Mouse (Mus musculus) MEL (cell line): Measurements from ENCODE around the gene Zfp141. TPM values are rescaled to one million over a fixed set of nuclear protein-coding genes. Genes with fewer than 3 reads are reported as not detected.
A peak's percentile ranks its signal among the peaks of the same experiment; 100 is the strongest.
"Not testable (repeated sequence)": the region's sequence is repeated elsewhere in the genome, so short reads cannot be mapped to it uniquely, and the experiment has no call there.

ENCODE experiments used
- DNase-seq: peaks from one replicate; pipeline ENCODE4 v3.0.0; 2011; ENCODE audit warnings: low read depth, low spot score
- H3K27ac ChIP-seq: 2 replicates; pipeline ENCODE4 v1.5.1; 2012; ENCODE audit warnings: low read depth, mild to moderate bottlenecking, control low read depth, low read length, moderate library complexity; ENCODE audit not compliant: control insufficient read depth
- H3K27me3 ChIP-seq, 2 experiments: fragments of 150-350 bp in 1 of 2; sonication (generic) in 1 of 2; 2 replicates each; pipeline ENCODE4 v1.6.1; 2012; ENCODE audit warnings: low read length in 2 of 2, mild to moderate bottlenecking in 2 of 2, improper control_type of control experiment in 1 of 2, moderate library complexity in 1 of 2; ENCODE audit not compliant: insufficient read depth in 2 of 2, control insufficient read depth in 1 of 2
- H3K36me3 ChIP-seq, 2 experiments: 2 replicates each; pipeline ENCODE4 v1.6.1; 2012 to 2014; ENCODE audit warnings: low read length in 2 of 2, improper control_type of control experiment in 1 of 2, inconsistent platforms in 1 of 2, mild to moderate bottlenecking in 1 of 2; ENCODE audit not compliant: insufficient read depth in 2 of 2, control insufficient read depth in 1 of 2
- H3K4me1 ChIP-seq, 2 experiments: fragments of 150-350 bp in 1 of 2; sonication (generic) in 1 of 2; 2 replicates each; pipeline ENCODE4 v1.6.1; 2012; ENCODE audit warnings: low read length in 2 of 2, improper control_type of control experiment in 1 of 2, mild to moderate bottlenecking in 1 of 2; ENCODE audit not compliant: insufficient read depth in 2 of 2, control insufficient read depth in 1 of 2
- H3K4me3 ChIP-seq, 2 experiments: fragments of 150-350 bp in 1 of 2; sonication (generic) in 1 of 2; 2 replicates each; pipeline ENCODE4 v1.5.1; 2012; ENCODE audit warnings: low read depth in 2 of 2, low read length in 2 of 2, mild to moderate bottlenecking in 2 of 2, moderate library complexity in 2 of 2, control low read depth in 1 of 2, improper control_type of control experiment in 1 of 2; ENCODE audit not compliant: control insufficient read depth in 1 of 2, insufficient read depth in 1 of 2
- H3K79me2 ChIP-seq: 2 replicates; pipeline ENCODE4 v1.6.1; 2012; ENCODE audit warnings: mild to moderate bottlenecking, low read length, moderate library complexity; ENCODE audit not compliant: control insufficient read depth, poor library complexity, insufficient read depth
- H3K9ac ChIP-seq: 2 replicates; pipeline ENCODE4 v1.6.1; 2012; ENCODE audit warnings: low read depth, mild to moderate bottlenecking, control low read depth, low read length, moderate library complexity; ENCODE audit not compliant: control insufficient read depth, poor library complexity, severe bottlenecking
- H3K9me3 ChIP-seq: fragments of 150-350 bp; sonication (generic); replicated peaks from 2 replicates; pipeline ENCODE4 v1.6.1; 2012; ENCODE audit warnings: mild to moderate bottlenecking, low read length, improper control_type of control experiment, moderate library complexity; ENCODE audit not compliant: insufficient read depth
- CHD1 ChIP-seq: IDR thresholded peaks from 2 replicates; pipeline ENCODE4 v1.6.1; 2012; ENCODE audit warnings: low read depth, mild to moderate bottlenecking, inconsistent platforms, low read length, improper control_type of control experiment
- CHD2 ChIP-seq: IDR thresholded peaks from 2 replicates; pipeline ENCODE4 v1.6.1; 2011; ENCODE audit warnings: low read length, improper control_type of control experiment
- ELF1 ChIP-seq: IDR thresholded peaks from 2 replicates; pipeline ENCODE4 v1.6.1; 2014; ENCODE audit warnings: low read depth, mild to moderate bottlenecking, inconsistent platforms, low read length, improper control_type of control experiment, moderate library complexity
- EP300 ChIP-seq, 2 experiments: IDR thresholded peaks; 2 replicates each; pipeline ENCODE4 v1.6.1; 2011; ENCODE audit warnings: improper control_type of control experiment in 2 of 2, low read length in 2 of 2, low read depth in 1 of 2, mild to moderate bottlenecking in 1 of 2
- ETS1 ChIP-seq: IDR thresholded peaks from 2 replicates; pipeline ENCODE4 v1.6.1; 2012; ENCODE audit warnings: low read depth, mild to moderate bottlenecking, inconsistent platforms, low read length, improper control_type of control experiment, moderate library complexity
- GABPA ChIP-seq: IDR thresholded peaks from 2 replicates; pipeline ENCODE4 v1.6.1; 2012; ENCODE audit warnings: low read depth, mild to moderate bottlenecking, inconsistent platforms, low read length, improper control_type of control experiment, moderate library complexity
- GATA1 ChIP-seq: IDR thresholded peaks from 2 replicates; pipeline ENCODE4 v1.6.1; 2011; ENCODE audit warnings: low read depth, low read length, improper control_type of control experiment
- HCFC1 ChIP-seq: IDR thresholded peaks from 2 replicates; pipeline ENCODE4 v1.6.1; 2012; ENCODE audit warnings: low read depth, mild to moderate bottlenecking, inconsistent platforms, low read length, improper control_type of control experiment, moderate library complexity
- JUND ChIP-seq: IDR thresholded peaks from 2 replicates; pipeline ENCODE4 v1.6.1; 2011; ENCODE audit warnings: low read depth, mild to moderate bottlenecking, improper control_type of control experiment, low read length
- KAT2A ChIP-seq: conservative IDR thresholded peaks from 2 replicates; pipeline ENCODE4 v1.6.1; 2012; ENCODE audit warnings: low read depth, low read length, improper control_type of control experiment, inconsistent platforms
- MAFK ChIP-seq: IDR thresholded peaks from 2 replicates; pipeline ENCODE4 v1.6.1; 2011; ENCODE audit warnings: low read depth, mild to moderate bottlenecking, low read length, improper control_type of control experiment, borderline replicate concordance
- MAX ChIP-seq: IDR thresholded peaks from 2 replicates; pipeline ENCODE4 v1.6.1; 2011; ENCODE audit warnings: low read length, improper control_type of control experiment
- MXI1 ChIP-seq: IDR thresholded peaks from 2 replicates; pipeline ENCODE4 v1.6.1; 2011; ENCODE audit warnings: mild to moderate bottlenecking, low read depth, low read length, improper control_type of control experiment
- MYB ChIP-seq: IDR thresholded peaks from 2 replicates; pipeline ENCODE4 v1.6.1; 2011; ENCODE audit warnings: mild to moderate bottlenecking, low read depth, low read length, improper control_type of control experiment
- MYC ChIP-seq: IDR thresholded peaks from 2 replicates; pipeline ENCODE4 v1.6.1; 2011; ENCODE audit warnings: low read depth, mild to moderate bottlenecking, low read length, improper control_type of control experiment, moderate library complexity
- NELFE ChIP-seq: IDR thresholded peaks from 2 replicates; pipeline ENCODE4 v1.6.1; 2011; ENCODE audit warnings: low read depth, low read length, improper control_type of control experiment
- NRF1 ChIP-seq: IDR thresholded peaks from 2 replicates; pipeline ENCODE4 v1.6.1; 2014; ENCODE audit warnings: low read depth, mild to moderate bottlenecking, inconsistent platforms, low read length, improper control_type of control experiment, moderate library complexity; ENCODE audit not compliant: poor library complexity, insufficient read depth, severe bottlenecking
- POLR2A ChIP-seq, 2 experiments: IDR thresholded peaks; 2 replicates each; pipeline ENCODE4 v1.6.1; 2011 to 2012; ENCODE audit warnings: low read length in 2 of 2, mild to moderate bottlenecking in 2 of 2, control low read depth in 1 of 2, improper control_type of control experiment in 1 of 2, low read depth in 1 of 2, moderate library complexity in 1 of 2; ENCODE audit not compliant: control insufficient read depth in 1 of 2, insufficient read depth in 1 of 2, poor library complexity in 1 of 2
- POLR2AphosphoS2 ChIP-seq: IDR thresholded peaks from 2 replicates; pipeline ENCODE4 v1.6.1; 2011; ENCODE audit warnings: low read length, improper control_type of control experiment
- POLR2AphosphoS5 ChIP-seq: IDR thresholded peaks from 2 replicates; pipeline ENCODE4 v1.6.1; 2012; ENCODE audit warnings: low read depth, borderline replicate concordance, mild to moderate bottlenecking, inconsistent platforms, low read length, moderate library complexity, mixed read lengths
- RCOR1 ChIP-seq: IDR thresholded peaks from 2 replicates; pipeline ENCODE4 v1.6.1; 2012; ENCODE audit warnings: low read depth, mild to moderate bottlenecking, inconsistent platforms, low read length, improper control_type of control experiment
- SIN3A ChIP-seq: IDR thresholded peaks from 2 replicates; pipeline ENCODE4 v1.6.1; 2012; ENCODE audit warnings: low read length, improper control_type of control experiment, inconsistent platforms
- SMC3 ChIP-seq: IDR thresholded peaks from 2 replicates; pipeline ENCODE4 v1.6.1; 2011; ENCODE audit warnings: low read depth, low read length, improper control_type of control experiment
- TAL1 ChIP-seq: IDR thresholded peaks from 2 replicates; pipeline ENCODE4 v1.6.1; 2012; ENCODE audit warnings: mild to moderate bottlenecking, inconsistent platforms, low read length, moderate library complexity, mixed read lengths
- TBP ChIP-seq: IDR thresholded peaks from 2 replicates; pipeline ENCODE4 v1.8.0; 2011; ENCODE audit warnings: low read depth, low read length, improper control_type of control experiment
- TCF12 ChIP-seq: IDR thresholded peaks from 2 replicates; pipeline ENCODE4 v1.6.1; 2014; ENCODE audit warnings: low read depth, mild to moderate bottlenecking, inconsistent platforms, low read length, improper control_type of control experiment, moderate library complexity
- ZC3H11A ChIP-seq: IDR thresholded peaks from 2 replicates; pipeline ENCODE4 v1.6.1; 2012; ENCODE audit warnings: low read depth, mild to moderate bottlenecking, inconsistent platforms, low read length, improper control_type of control experiment
- ZMIZ1 ChIP-seq: IDR thresholded peaks from 2 replicates; pipeline ENCODE4 v1.6.1; 2012; ENCODE audit warnings: low read depth, mild to moderate bottlenecking, inconsistent platforms, low read length, improper control_type of control experiment, moderate library complexity
- polyA plus RNA-seq, 2 experiments: library from polyadenylated mRNA; stranded (reverse) in 1 of 2; unstranded in 1 of 2; fragments of >175 nt in 1 of 2; fragments of >200 nt in 1 of 2; gene quantifications; 2 replicates each; pipeline versions ENCODE4 v1.2.1 to v1.2.4; 2012; ENCODE audit warnings: low replicate concordance in 2 of 2, low read depth in 1 of 2; ENCODE audit not compliant: insufficient read length in 2 of 2, insufficient read depth in 1 of 2, missing spikeins in 1 of 2
- total RNA-seq: library from RNA; depleted of rRNA; stranded (reverse); fragments of 300-350 nt; gene quantifications from 2 replicates; pipeline ENCODE4 v1.2.3, GENCODE M21; 2012; rRNA removed

The Zfp141 gene
- 8.5 and 9.7 TPM in 2 replicates for total RNA-seq
- polyA plus RNA-seq = 10 to 100 TPM in 1 of 2 experiments, not detected in 1; 13.2 TPM

DNA sequence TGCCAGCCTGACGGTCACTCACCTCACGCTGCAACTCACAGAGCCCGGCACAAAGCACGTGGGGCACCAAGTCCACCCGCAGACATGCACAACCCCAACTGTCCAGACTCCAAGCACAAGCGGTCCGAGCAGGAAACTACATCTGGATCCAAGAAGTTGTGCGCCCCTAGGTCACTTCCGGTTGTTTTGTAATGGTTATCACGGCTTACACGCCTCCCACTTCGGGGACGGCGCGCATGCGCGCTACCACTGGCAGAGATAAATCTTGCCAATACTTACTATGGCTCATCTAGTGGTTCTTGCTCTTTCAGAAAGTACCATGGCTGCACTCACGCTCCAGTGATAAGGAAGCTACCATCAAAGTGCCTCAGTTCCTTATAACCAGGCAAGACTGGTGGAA is at the start of gene Zfp141:
Zfp141 (minus strand) TSS at position 153 of the 400 bp plus-strand sequence.
- H3K9me3 ChIP-seq, H3K27ac ChIP-seq, H3K4me1 ChIP-seq, H3K79me2 ChIP-seq, H3K27me3 ChIP-seq, H3K36me3 ChIP-seq: not testable (repeated sequence)
- H3K9ac ChIP-seq = peak within 1 kb of the TSS; percentile 52
- H3K4me3 ChIP-seq = peak within 1 kb of the TSS; percentile 60 to 73
- peak; percentile 96 for DNase-seq
- peak; percentile 83 for TF ChIP-seq HCFC1
- peak; percentile 74 for TF ChIP-seq GATA1
- peak; percentile 75 for TF ChIP-seq TBP
- TF ChIP-seq NELFE = peak; percentile 74
- TF ChIP-seq TCF12 = 0 out of 2 replicates have a peak, but pooled peaks have one; percentile 19
- TF ChIP-seq POLR2AphosphoS2 = peak; percentile 69; the same call in 1 of the 2 replicates
- TF ChIP-seq EP300 (IDR thresholded peaks at IDR 0.05; ENCODE audit: low read depth in 1 of 2, low read length in 2 of 2) = peak in 1 of 2 experiments; percentile 13; a peak in 1 of 4 replicates
- peak; percentile 65; the same call in 1 of the 2 replicates for TF ChIP-seq POLR2AphosphoS5
- TF ChIP-seq MYC = peak; percentile 73; the same call in 1 of the 2 replicates
- peak; percentile 54; the same call in 1 of the 2 replicates for TF ChIP-seq KAT2A
- TF ChIP-seq POLR2A (IDR thresholded peaks at IDR 0.05; ENCODE audit: control insufficient read depth in 1 of 2, insufficient read depth in 1 of 2, low read depth in 1 of 2, low read length in 2 of 2, poor library complexity in 1 of 2) = peak; percentile 60 to 82; a peak in 3 of 4 replicates
- peak; percentile 70 for TF ChIP-seq MAX
- TF ChIP-seq NRF1 = peak; percentile 84
- peak; percentile 82 for TF ChIP-seq SIN3A
- TF ChIP-seq MXI1 = peak; percentile 83
- peak; percentile 77 for TF ChIP-seq ELF1

DNA sequence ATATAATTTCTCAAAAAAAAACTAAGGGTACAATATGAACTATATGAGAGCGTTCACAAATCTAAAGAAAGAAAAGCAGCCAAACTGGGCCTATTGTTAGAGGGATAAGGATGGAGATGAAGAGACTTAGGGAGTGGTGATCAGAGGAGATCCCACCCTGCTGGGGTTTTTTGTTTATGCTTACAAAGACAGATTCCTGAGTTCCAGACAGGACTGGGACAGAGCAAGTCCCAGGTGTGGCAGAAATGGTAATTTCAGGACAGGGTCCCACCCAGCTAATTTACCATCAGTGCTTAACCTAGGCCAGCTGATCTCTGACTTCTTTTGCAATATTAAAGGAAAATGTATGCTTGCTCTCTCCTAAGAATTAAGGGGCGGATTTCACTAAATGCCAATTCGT is 46.2 kb upstream of the Zfp141 start:
- no peak for DNase-seq
- TF ChIP-seq CHD1 = no peak
- TF ChIP-seq ZC3H11A = no peak
- TF ChIP-seq EP300 (IDR thresholded peaks at IDR 0.05; ENCODE audit: low read depth in 1 of 2, low read length in 2 of 2) = no peak
- TF ChIP-seq JUND = no peak
- no peak for TF ChIP-seq GABPA
- no peak for TF ChIP-seq RCOR1
- TF ChIP-seq MXI1 = no peak
- TF ChIP-seq MAFK = no peak
- TF ChIP-seq TAL1 = no peak
- TF ChIP-seq SMC3 = no peak
- TF ChIP-seq CHD2 = no peak
- no peak for TF ChIP-seq NELFE
- no peak for TF ChIP-seq TCF12
- no peak for TF ChIP-seq ETS1
- no peak for TF ChIP-seq ZMIZ1
- TF ChIP-seq MYB = no peak
- no peak for TF ChIP-seq NRF1
- no peak for TF ChIP-seq GATA1
- TF ChIP-seq SIN3A = no peak
- no peak for TF ChIP-seq TBP

More for the DNA sequence above, 46.2 kb upstream of the Zfp141 start:
- Histone ChIP-seq H3K4me1 (no peaks in the 10 kb centered on the region), H3K9ac (no peak overlapping the region), H3K27me3 (no peaks in the 10 kb centered on the region), H3K9me3 (no peaks in the 10 kb centered on the region), H3K4me3 (no peak overlapping the region), H3K79me2 (no peaks in the 10 kb centered on the region), H3K27ac (no peak overlapping the region), H3K36me3 (no peaks in the 10 kb centered on the region)
